Mouse (Mus musculus) thymus, adult 18-20 months (tissue): ENCODE results near the gene Thrsp.

Source experiments
- DNase-seq, 2 experiments: peaks; one replicate each; pipeline ENCODE4 v3.0.0; 2022; ENCODE audit warnings: mixed read lengths in 2 of 2

Thrsp gene

DNA sequence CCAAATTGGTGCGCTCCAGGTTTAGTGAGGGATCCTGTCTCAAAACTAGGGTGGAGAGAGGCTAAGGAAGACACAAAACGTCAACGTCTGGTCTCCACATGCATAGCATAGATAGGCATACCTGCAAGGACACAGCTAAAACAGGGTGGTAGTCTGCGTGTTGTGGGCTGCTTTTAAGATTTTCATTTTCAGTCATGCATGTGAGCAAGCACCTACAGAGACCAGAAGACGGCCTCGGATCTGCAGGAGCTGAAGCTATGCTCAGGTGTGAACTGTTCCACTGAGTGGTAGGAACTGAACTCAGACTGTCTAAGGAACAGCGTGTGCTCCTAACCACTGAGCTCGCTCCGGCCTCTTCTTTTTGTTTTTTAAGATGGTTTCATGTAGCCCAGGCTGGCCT lies 42.4 kb downstream of the Thrsp start:
- DNase-seq: no peak

GRCm38 (mm10) chr7:97365887-97366286 lies 51.6 kb downstream of the Thrsp start:
- no peak for DNase-seq
